Mouse (Mus musculus) left cerebral cortex, adult 18-20 months (tissue): ENCODE measurements around the gene Gm17067. TPM values are rescaled to one million over a fixed set of nuclear protein-coding genes. Genes with fewer than 3 reads are reported as not detected.
"Not testable (repeated sequence)": the region's sequence is repeated elsewhere in the genome, so short reads cannot be mapped to it uniquely, and the experiment has no call there.

Experiments used
- DNase-seq, 2 experiments: peaks; one replicate each; pipeline ENCODE4 v3.0.0; 2021 to 2022; ENCODE audit warnings: low spot score in 2 of 2, mixed read lengths in 1 of 2
- long read RNA-seq, 2 experiments: library from polyadenylated mRNA; stranded (forward); transcript quantifications; one replicate each; pipeline ENCODE4 v2.0.0; 2021
- total RNA-seq, 2 experiments: library from RNA; stranded (reverse); gene quantifications; 2 replicates each; pipeline ENCODE4 v1.2.3; 2021

The Gm17067 gene
- total RNA-seq: not detected
- long read RNA-seq, experiment 1: 0 reads
- long read RNA-seq, experiment 2: 0 reads

- not testable (repeated sequence) for DNase-seq
Measured at GRCm38 (mm10) chr7:42726917-42727316, at the start of gene Gm17067. TSS of gene Gm17067 (minus strand) at chr7:42727017.

- no peak for DNase-seq
Measured at GRCm38 (mm10) chr7:42749836-42750235, 23.0 kb upstream of the Gm17067 start.

GRCm38 (mm10) chr7:42738536-42739210, 11.9 kb upstream of the Gm17067 start:
- no peak for DNase-seq

- DNase-seq: peak; percentile 2 to 3
Measured at GRCm38 (mm10) chr7:42693251-42693650, 33.6 kb downstream of the Gm17067 start.

GRCm38 (mm10) chr7:42692362-42693158, 34.3 kb downstream of the Gm17067 start, which contains the start of gene Zfp975:
TSS of gene Zfp975 (minus strand) at chr7:42692742.
- peak; percentile 74 to 87 for DNase-seq

GRCm38 (mm10) chr7:42680081-42680480, 46.7 kb downstream of the Gm17067 start:
- not testable (repeated sequence) for DNase-seq

GRCm38 (mm10) chr7:42679646-42680045, 47.2 kb downstream of the Gm17067 start:
- DNase-seq: not testable (repeated sequence)

GRCm38 (mm10) chr7:42660140-42660539, 66.7 kb downstream of the Gm17067 start:
- DNase-seq: not testable (repeated sequence)

Other genes starting within 250 kb of the Gm17067 start
- 10 to 100 TPM; 17.4 to 17.9 TPM for gene Zfp141, start 221.3 kb downstream of the Gm17067 start, total RNA-seq
- not detected for gene Gm21028, start 148.4 kb downstream of the Gm17067 start, total RNA-seq
- gene Zfp977, start 134.5 kb downstream of the Gm17067 start, total RNA-seq: 1 to 10 TPM; 1.1 to 2.0 TPM
- gene Zfp976, start 84.4 kb downstream of the Gm17067 start, total RNA-seq: 1 to 10 TPM; 2.7 to 2.9 TPM
- 1 to 10 TPM; 7.1 to 7.2 TPM for gene Zfp975, start 34.3 kb downstream of the Gm17067 start, total RNA-seq
- not detected for gene Vmn2r62, start 66.5 kb upstream of the Gm17067 start, total RNA-seq
- under 1 TPM; 0.09 to 0.16 TPM for gene Gm2381, start 140.2 kb upstream of the Gm17067 start, total RNA-seq
- not detected for gene Vmn2r63, start 206.8 kb upstream of the Gm17067 start, total RNA-seq